Comparison of ENCODE assay signal across 27 mouse cellular contexts in the genomic region with DNA sequence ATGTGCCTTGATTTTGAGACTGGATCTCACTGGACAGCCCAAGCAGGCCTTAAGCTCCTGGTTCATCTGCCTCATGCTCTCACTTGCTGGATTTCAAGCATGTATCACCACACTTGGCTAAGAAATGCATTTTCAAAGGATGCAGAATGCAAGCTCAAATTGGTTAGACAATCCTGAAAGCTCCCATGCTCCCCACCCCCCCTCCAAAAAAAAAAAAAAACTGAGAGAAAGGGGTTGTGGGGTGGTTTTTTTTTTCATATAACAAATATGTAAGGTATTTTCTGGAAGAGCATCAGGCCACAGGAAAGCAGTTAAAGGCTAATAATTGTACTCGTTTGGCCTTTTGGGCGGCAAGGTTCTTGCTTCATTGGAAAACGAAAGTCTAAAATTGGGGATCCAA.
"Had no signal": no experiment of that assay in that cellular context is flagged by ENCODE, and none has a peak within 500 bp of the region (broad histone marks: within the 10 kb centered on the region; RNA-seq: fewer than 3 reads in every experiment).

No protein-coding gene starts in this region.

- H3K9me3 ChIP-seq: heart, embryonic 10.5 days; hindbrain, embryonic 12.5 days; intestine, embryonic 15.5 days; limb, embryonic 10.5 days; liver, embryonic 13.5 days; liver, embryonic 15.5 days had no signal

- H3K4me3 ChIP-seq: gastrocnemius, adult 2 months; heart, embryonic 10.5 days; heart, embryonic 12.5 days; hindbrain, embryonic 10.5 days; hindbrain, embryonic 12.5 days; intestine, embryonic 15.5 days; left cerebral cortex, adult 2 months; limb, embryonic 10.5 days; limb, embryonic 12.5 days; liver, embryonic 13.5 days; liver, embryonic 15.5 days had no signal

- H3K4me1 ChIP-seq: heart, embryonic 12.5 days; hindbrain, embryonic 12.5 days; intestine, embryonic 15.5 days; liver, embryonic 13.5 days; liver, embryonic 15.5 days had no signal

- H3K9ac ChIP-seq: heart, embryonic 12.5 days; hindbrain, embryonic 12.5 days; hindbrain, embryonic 14.5 days; intestine, embryonic 15.5 days; limb, embryonic 12.5 days; liver, embryonic 13.5 days; liver, embryonic 15.5 days had no signal

- ATAC-seq: inflammation-experienced regulatory T-cells, adult 6 months; intestine, embryonic 15.5 days; intestine, postnatal 0 days had no signal

- H3K36me3 ChIP-seq: heart, embryonic 10.5 days; heart, embryonic 12.5 days; hindbrain, embryonic 10.5 days; hindbrain, embryonic 12.5 days; intestine, embryonic 15.5 days; limb, embryonic 10.5 days; limb, embryonic 12.5 days; liver, embryonic 13.5 days; liver, embryonic 15.5 days had no signal

- H3K4me2 ChIP-seq: heart, embryonic 12.5 days; hindbrain, embryonic 12.5 days; hindbrain, embryonic 14.5 days; intestine, embryonic 15.5 days; limb, embryonic 12.5 days; liver, embryonic 11.5 days; liver, embryonic 13.5 days; liver, embryonic 15.5 days had no signal

- H3K27ac ChIP-seq: gastrocnemius, adult 2 months; heart, embryonic 10.5 days; hindbrain, embryonic 10.5 days; hindbrain, embryonic 12.5 days; hindbrain, embryonic 14.5 days; intestine, embryonic 15.5 days; left cerebral cortex, adult 2 months; limb, embryonic 10.5 days; limb, embryonic 12.5 days; liver, embryonic 13.5 days; liver, embryonic 15.5 days had no signal

- DNase-seq: gastrocnemius, adult 2 months; gastrocnemius, postnatal 10 days; gastrocnemius, postnatal 25 days; heart, adult 18-20 months; heart, postnatal 10 days; heart, postnatal 4 days; kidney, adult 18-20 months; kidney, adult 8-10 months; kidney, postnatal 10 days; kidney, postnatal 25 days; kidney, postnatal 4 days; layer of hippocampus, adult 9-11 months; liver; liver, embryonic 13.5 days had no signal

- H3K27me3 ChIP-seq: heart, embryonic 12.5 days; hindbrain, embryonic 12.5 days; intestine, embryonic 15.5 days; limb, embryonic 12.5 days; liver, embryonic 13.5 days; liver, embryonic 15.5 days had no signal
